Mouse (Mus musculus) limb, embryonic 13.5 days (tissue): ENCODE data around the gene Tes. TPM values are rescaled to one million over a fixed set of nuclear protein-coding genes. Genes with fewer than 3 reads are reported as not detected.

ENCODE experiments used
- ATAC-seq: fragments of 200-750 bp; cut with Nextera tagmentation; 2 replicates; pipeline ENCODE4 v1.8.0; 2017; ENCODE audit warnings: low read depth, moderate number of reproducible peaks, moderate TSS enrichment; ENCODE audit not compliant: low FRiP score
- H3K27ac ChIP-seq: fragments of 300-500 bp; sonication (generic); 2 replicates; pipeline ENCODE4 v1.5.1; 2015; ENCODE audit warnings: inconsistent platforms, mild to moderate bottlenecking, moderate library complexity
- H3K27me3 ChIP-seq: fragments of 300-500 bp; sonication (generic); 2 replicates; pipeline ENCODE4 v1.6.1; 2015; ENCODE audit warnings: mild to moderate bottlenecking, inconsistent platforms
- H3K36me3 ChIP-seq: fragments of 300-500 bp; sonication (generic); 2 replicates; pipeline ENCODE4 v1.6.1; 2015; ENCODE audit warnings: inconsistent platforms, mild to moderate bottlenecking, moderate library complexity
- H3K4me1 ChIP-seq: fragments of 300-500 bp; sonication (generic); 2 replicates; pipeline ENCODE4 v1.6.1; 2015; ENCODE audit warnings: inconsistent platforms
- H3K4me2 ChIP-seq: fragments of 300-500 bp; sonication (generic); replicated peaks from 2 replicates; pipeline ENCODE4 v1.6.1; 2015; ENCODE audit warnings: inconsistent platforms, mild to moderate bottlenecking, moderate library complexity
- H3K4me3 ChIP-seq: fragments of 300-500 bp; sonication (generic); 2 replicates; pipeline ENCODE4 v1.5.1; 2015; ENCODE audit warnings: moderate library complexity, mild to moderate bottlenecking, inconsistent platforms
- H3K9ac ChIP-seq: fragments of 300-500 bp; sonication (generic); 2 replicates; pipeline ENCODE4 v1.6.1; 2015; ENCODE audit warnings: mild to moderate bottlenecking, inconsistent platforms
- H3K9me3 ChIP-seq: fragments of 300-500 bp; sonication (generic); 2 replicates; pipeline ENCODE4 v1.6.1; 2016; ENCODE audit warnings: inconsistent platforms
- WGBS: fragments of 180-500 bp; shearing (Covaris S2); methylation state at CpG from one replicate; pipeline ENCODE4 v1.1.7; 2015; 5-methylcytosine and 5-hydroxymethylcytosine counted together
- polyA plus RNA-seq: library from polyadenylated mRNA; unstranded; fragments of >200 nt; fragmentation: Nextera tagmentation; extraction: Ambion mirVana; gene quantifications from 2 replicates; pipeline ENCODE4 v1.2.1, GENCODE M21; 2015

Gene Tes
- polyA plus RNA-seq: 95.0 and 96.8 TPM in 2 replicates

- peak within 1 kb of the TSS; percentile 84 for H3K4me3 ChIP-seq
- H3K9me3 ChIP-seq: no peaks in the 10 kb centered on the region
- H3K27me3 ChIP-seq: no peaks in the 10 kb centered on the region
- peak within 1 kb of the TSS; percentile 90 for H3K4me2 ChIP-seq
- peak within 1 kb of the TSS; percentile 28; the same call in 1 of the 2 replicates for H3K27ac ChIP-seq
- peaks cover 20% of the 10 kb centered on the region for H3K4me1 ChIP-seq
- H3K9ac ChIP-seq: peak within 1 kb of the TSS; percentile 91
- 0 out of 2 replicates have a peak, but pooled peaks cover 4% of the 10 kb centered on the region for H3K36me3 ChIP-seq
- WGBS: under 1% methylated on average over 62 of the region's 63 CpGs
- peak; percentile 94 for ATAC-seq
These were observed at the start of gene Tes for GRCm38 (mm10) chr6:17064936-17065790. Gene Tes, plus strand, starts transcription at chr6:17065149.

- H3K27me3 ChIP-seq: no peaks in the 10 kb centered on the region
- no peak overlapping the region for H3K27ac ChIP-seq
- WGBS: 68% methylated on average over 7 of the region's 7 CpGs
- H3K4me2 ChIP-seq: no peak overlapping the region
- H3K9me3 ChIP-seq: no peaks in the 10 kb centered on the region
- ATAC-seq: no peak
- no peaks in the 10 kb centered on the region for H3K4me1 ChIP-seq
- H3K36me3 ChIP-seq: no peaks in the 10 kb centered on the region
- H3K4me3 ChIP-seq: no peak overlapping the region
- H3K9ac ChIP-seq: no peak overlapping the region
These were observed 39.1 kb upstream of the Tes start for GRCm38 (mm10) chr6:17025886-17026285.

GRCm38 (mm10) chr6:17027572-17027971, 37.4 kb upstream of the Tes start:
- Histone ChIP-seq H3K27ac (no peak overlapping the region), H3K9me3 (no peaks in the 10 kb centered on the region), H3K27me3 (no peaks in the 10 kb centered on the region), H3K4me3 (no peak overlapping the region), H3K4me1 (peaks cover 5% of the 10 kb centered on the region), H3K9ac (no peak overlapping the region), H3K36me3 (no peaks in the 10 kb centered on the region), H3K4me2 (no peak overlapping the region)
- no peak for ATAC-seq
- WGBS: 15% methylated on average over 8 of the region's 8 CpGs

DNA sequence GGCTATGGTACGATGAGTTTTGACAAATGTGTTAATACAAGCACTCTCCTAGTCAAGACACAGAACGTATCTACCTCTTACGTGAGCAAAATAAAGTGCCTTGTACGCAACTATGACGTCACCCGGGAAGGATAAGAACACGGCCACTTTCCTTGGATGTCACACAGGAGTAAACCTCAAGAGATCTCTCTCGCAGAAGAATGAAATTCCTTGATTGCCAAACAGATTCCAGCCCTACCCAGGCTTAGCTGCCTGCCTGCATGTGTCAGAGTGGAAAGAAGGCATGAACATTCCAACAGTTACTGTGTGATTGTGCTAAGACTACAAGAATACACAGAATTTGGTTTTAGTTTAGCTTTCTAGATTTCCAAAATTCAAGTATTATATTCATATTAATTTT, 36.1 kb upstream of the Tes start:
- WGBS: 83% methylated on average over 8 of the region's 8 CpGs
- H3K9me3 ChIP-seq: no peaks in the 10 kb centered on the region
- no peak overlapping the region for H3K9ac ChIP-seq
- no peak overlapping the region for H3K4me3 ChIP-seq
- H3K4me2 ChIP-seq: no peak overlapping the region
- no peak for ATAC-seq
- H3K4me1 ChIP-seq: peaks cover 5% of the 10 kb centered on the region
- no peaks in the 10 kb centered on the region for H3K27me3 ChIP-seq
- no peaks in the 10 kb centered on the region for H3K36me3 ChIP-seq
- H3K27ac ChIP-seq: no peak overlapping the region

- 3% methylated on average over 2 of the region's 2 CpGs for WGBS
- H3K4me3 ChIP-seq: no peak overlapping the region
- no peak overlapping the region for H3K27ac ChIP-seq
- H3K36me3 ChIP-seq: no peaks in the 10 kb centered on the region
- H3K9me3 ChIP-seq: no peaks in the 10 kb centered on the region
- H3K4me1 ChIP-seq: peaks cover 5% of the 10 kb centered on the region
- H3K27me3 ChIP-seq: no peaks in the 10 kb centered on the region
- H3K4me2 ChIP-seq: no peak overlapping the region
- no peak overlapping the region for H3K9ac ChIP-seq
- no peak for ATAC-seq
These were observed 32.7 kb upstream of the Tes start for GRCm38 (mm10) chr6:17032231-17032728.

DNA sequence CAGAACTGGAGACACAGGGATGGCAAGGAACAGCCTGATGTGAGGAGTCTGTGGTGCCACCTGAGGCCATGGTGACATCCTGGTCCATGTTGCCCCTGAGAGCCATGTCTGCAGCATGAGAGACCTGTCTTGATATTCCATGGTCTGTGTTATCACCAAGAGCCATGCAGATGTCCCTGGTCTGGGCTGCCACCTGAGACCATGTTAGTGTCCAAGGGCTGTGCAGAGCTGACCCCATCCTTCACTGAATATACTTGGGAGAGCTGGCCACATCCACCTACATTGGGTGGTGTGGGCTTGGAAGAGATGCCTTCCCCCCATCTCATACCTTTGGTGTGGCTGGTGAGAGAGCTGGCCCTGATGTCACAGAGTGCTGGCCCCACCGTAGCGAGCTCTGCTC, 30.9 kb upstream of the Tes start:
- no peaks in the 10 kb centered on the region for H3K27me3 ChIP-seq
- no peak overlapping the region for H3K27ac ChIP-seq
- WGBS: 96% methylated on average over 2 of the region's 2 CpGs
- no peaks in the 10 kb centered on the region for H3K9me3 ChIP-seq
- ATAC-seq: no peak
- peaks cover 5% of the 10 kb centered on the region for H3K4me1 ChIP-seq
- no peak overlapping the region for H3K9ac ChIP-seq
- no peaks in the 10 kb centered on the region for H3K36me3 ChIP-seq
- no peak overlapping the region for H3K4me3 ChIP-seq
- no peak overlapping the region for H3K4me2 ChIP-seq

- Histone ChIP-seq H3K27ac (no peak overlapping the region), H3K4me1 (peaks cover 5% of the 10 kb centered on the region), H3K9ac (no peak overlapping the region), H3K36me3 (no peaks in the 10 kb centered on the region), H3K4me2 (no peak overlapping the region), H3K4me3 (no peak overlapping the region), H3K27me3 (no peaks in the 10 kb centered on the region), H3K9me3 (no peaks in the 10 kb centered on the region)
- ATAC-seq: no peak
These were observed 29.7 kb upstream of the Tes start for GRCm38 (mm10) chr6:17035228-17035627.

DNA sequence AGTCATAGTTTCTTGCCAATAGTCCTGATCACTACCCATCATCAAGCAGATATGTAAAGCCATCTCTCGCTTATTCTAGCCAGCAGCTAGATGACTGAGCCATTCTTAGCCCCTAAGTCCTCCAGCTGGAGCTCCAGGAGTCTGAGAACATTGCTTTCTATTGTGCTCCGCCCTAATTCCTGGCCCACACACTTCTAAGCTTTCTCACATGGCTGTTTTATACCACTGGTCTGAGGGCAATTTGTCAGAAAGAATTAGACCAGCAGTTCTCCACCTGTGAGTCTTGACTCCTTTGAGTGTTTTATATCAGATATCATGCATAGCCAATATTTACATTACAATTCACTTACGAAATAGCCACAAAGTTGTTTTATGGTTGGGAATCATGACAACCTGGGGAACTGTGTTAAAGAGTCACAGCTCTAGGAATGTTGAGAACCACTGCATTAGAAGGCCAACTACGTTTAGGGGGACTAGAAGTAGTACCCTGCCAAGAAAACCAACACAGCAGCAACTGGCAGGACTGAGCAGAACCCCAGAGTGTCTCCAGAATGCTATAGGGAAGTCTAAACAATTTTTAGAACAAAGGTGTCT, 13.4 kb upstream of the Tes start:
- no peak overlapping the region for H3K4me3 ChIP-seq
- no peaks in the 10 kb centered on the region for H3K9me3 ChIP-seq
- no peak overlapping the region for H3K9ac ChIP-seq
- no peak overlapping the region for H3K27ac ChIP-seq
- no peaks in the 10 kb centered on the region for H3K27me3 ChIP-seq
- H3K4me1 ChIP-seq: no peaks in the 10 kb centered on the region
- H3K36me3 ChIP-seq: no peaks in the 10 kb centered on the region
- H3K4me2 ChIP-seq: no peak overlapping the region
- 67% methylated on average over 4 of the region's 4 CpGs for WGBS
- ATAC-seq: no peak

DNA sequence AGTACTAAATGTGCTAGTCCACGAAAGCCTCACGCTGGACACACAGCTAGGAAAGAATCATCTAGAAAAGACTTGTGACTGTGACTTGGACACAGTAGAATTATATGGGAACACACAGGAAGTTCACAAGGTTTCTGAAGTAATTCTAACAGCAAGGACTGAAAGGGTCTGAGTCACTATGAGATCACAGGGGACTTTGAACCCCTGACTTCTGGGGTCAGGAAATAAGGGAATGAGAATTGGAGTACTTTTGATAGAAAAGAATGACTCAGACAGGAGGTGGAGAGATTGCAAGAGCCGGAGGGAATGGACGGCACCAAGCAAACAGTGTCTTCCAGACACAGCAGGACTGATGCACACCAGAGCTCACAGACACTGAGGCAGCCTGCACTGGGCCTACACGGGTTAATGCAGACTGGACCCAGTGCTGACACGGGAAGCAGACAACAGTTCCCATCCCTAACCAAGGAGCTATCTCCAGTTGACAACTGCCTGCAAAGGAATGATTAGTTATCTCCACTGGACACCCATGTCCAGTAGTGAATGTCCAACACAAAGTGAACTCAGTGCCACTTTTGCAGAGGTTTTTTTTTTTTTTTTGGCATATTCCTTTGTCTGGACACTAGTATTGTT, 11.8 kb upstream of the Tes start:
- Histone ChIP-seq H3K4me1 (no peaks in the 10 kb centered on the region), H3K9me3 (no peaks in the 10 kb centered on the region), H3K9ac (no peak overlapping the region), H3K4me2 (no peak overlapping the region), H3K36me3 (no peaks in the 10 kb centered on the region), H3K4me3 (no peak overlapping the region), H3K27ac (no peak overlapping the region), H3K27me3 (no peaks in the 10 kb centered on the region)
- WGBS: 86% methylated on average over 6 of the region's 6 CpGs
- ATAC-seq: no peak

DNA sequence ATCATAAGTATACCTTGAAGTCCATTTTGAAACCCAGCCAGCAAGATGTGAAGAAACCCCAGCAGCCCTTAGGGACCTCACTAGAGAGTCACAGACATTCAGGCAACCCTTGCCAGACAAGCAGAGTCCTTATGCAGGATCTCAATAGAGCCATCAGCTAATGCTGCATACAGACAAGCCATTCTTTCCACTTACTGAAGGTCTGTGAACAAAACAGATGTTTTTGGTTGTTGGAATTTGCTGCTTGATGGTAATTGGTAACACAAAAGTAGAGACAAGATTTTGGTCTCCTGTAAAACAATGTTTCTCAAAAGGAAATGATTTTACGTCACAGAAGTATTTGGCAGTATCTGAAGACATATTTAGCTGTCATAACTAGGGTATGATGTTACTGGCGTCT, 10.2 kb upstream of the Tes start:
- no peaks in the 10 kb centered on the region for H3K4me1 ChIP-seq
- H3K36me3 ChIP-seq: no peaks in the 10 kb centered on the region
- H3K27ac ChIP-seq: no peak overlapping the region
- no peaks in the 10 kb centered on the region for H3K9me3 ChIP-seq
- H3K4me3 ChIP-seq: no peak overlapping the region
- no peaks in the 10 kb centered on the region for H3K27me3 ChIP-seq
- no peak overlapping the region for H3K4me2 ChIP-seq
- no peak for ATAC-seq
- WGBS: 68% methylated on average over 2 of the region's 2 CpGs
- no peak overlapping the region for H3K9ac ChIP-seq

DNA sequence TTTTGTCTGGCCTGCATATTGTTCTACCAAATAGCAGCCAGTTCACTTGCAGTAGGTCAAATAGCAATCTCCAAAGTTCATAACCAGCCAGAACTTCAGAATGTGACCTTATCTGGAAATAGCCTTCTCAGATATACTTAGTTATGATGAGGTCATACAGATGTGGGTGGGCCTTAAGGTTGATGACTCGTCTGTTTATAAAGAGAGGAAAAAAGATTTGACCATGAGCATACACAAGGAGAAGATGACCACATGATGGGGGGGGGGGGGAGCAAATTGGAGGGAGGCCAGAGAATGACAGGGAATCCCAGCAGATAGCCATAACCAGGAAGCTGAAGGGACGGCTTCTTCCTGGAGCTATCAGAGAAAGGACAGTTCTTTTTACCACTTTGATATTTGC, 9.3 kb upstream of the Tes start:
- no peak overlapping the region for H3K4me3 ChIP-seq
- H3K4me2 ChIP-seq: no peak overlapping the region
- no peak overlapping the region for H3K9ac ChIP-seq
- no peak overlapping the region for H3K27ac ChIP-seq
- H3K4me1 ChIP-seq: no peaks in the 10 kb centered on the region
- no peaks in the 10 kb centered on the region for H3K9me3 ChIP-seq
- no peaks in the 10 kb centered on the region for H3K27me3 ChIP-seq
- no peak for ATAC-seq
- H3K36me3 ChIP-seq: no peaks in the 10 kb centered on the region
- WGBS: 75% methylated on average over 2 of the region's 2 CpGs

- Histone ChIP-seq H3K4me2 (no peak overlapping the region), H3K36me3 (no peaks in the 10 kb centered on the region), H3K9ac (no peak overlapping the region), H3K9me3 (no peaks in the 10 kb centered on the region), H3K27ac (no peak overlapping the region), H3K4me3 (no peak overlapping the region), H3K27me3 (no peaks in the 10 kb centered on the region), H3K4me1 (peaks cover 2% of the 10 kb centered on the region; the same call in 1 of the 2 replicates)
- no peak for ATAC-seq
- 61% methylated on average over 2 of the region's 2 CpGs for WGBS
These were observed 5.4 kb upstream of the Tes start for GRCm38 (mm10) chr6:17059501-17059900.
